Mouse (Mus musculus) G1E (cell line): ENCODE results near the gene Bcar3. TPM values are rescaled to one million over a fixed set of nuclear protein-coding genes. Genes with fewer than 3 reads are reported as not detected.

ENCODE experiments used
- ATAC-seq: 2 replicates; pipeline ENCODE4 v1.8.0; 2016; ENCODE audit warnings: mild to moderate bottlenecking; ENCODE audit not compliant: insufficient number of reproducible peaks, poor library complexity, low FRiP score, severe bottlenecking; ENCODE audit errors: extremely low read depth
- DNase-seq: peaks from one replicate; pipeline ENCODE4 v3.0.0; 2012; ENCODE audit warnings: low spot score
- H3K27me3 ChIP-seq: 2 replicates; pipeline ENCODE4 v1.6.1; 2012; ENCODE audit warnings: mild to moderate bottlenecking, low read length, inconsistent platforms; ENCODE audit not compliant: insufficient read depth
- H3K36me3 ChIP-seq: replicated peaks from 2 replicates; pipeline ENCODE3; 2012; ENCODE audit warnings: mild to moderate bottlenecking, inconsistent platforms
- H3K4me1 ChIP-seq: 2 replicates; pipeline ENCODE4 v1.6.1; 2012; ENCODE audit warnings: low read depth, low read length, inconsistent platforms, mixed read lengths; ENCODE audit not compliant: insufficient read depth
- H3K4me3 ChIP-seq: 2 replicates; pipeline ENCODE4 v1.5.1; 2012; ENCODE audit warnings: low read depth, mild to moderate bottlenecking, inconsistent platforms, low read length, moderate library complexity, mixed read lengths
- H3K9me3 ChIP-seq: replicated peaks from 2 replicates; pipeline ENCODE4 v1.6.1; 2012; ENCODE audit warnings: inconsistent platforms
- CTCF ChIP-seq: IDR thresholded peaks from 2 replicates; pipeline ENCODE4 v1.5.1; 2012; ENCODE audit warnings: low read depth, low read length, inconsistent platforms, mixed read lengths
- GATA1 ChIP-seq: IDR thresholded peaks from 2 replicates; pipeline ENCODE4 v1.6.1; 2012; ENCODE audit warnings: borderline replicate concordance, low read length, inconsistent platforms, mixed read lengths
- GATA2 ChIP-seq: IDR thresholded peaks from 2 replicates; pipeline ENCODE4 v1.6.1; 2012; ENCODE audit warnings: low read depth, low read length, inconsistent platforms, borderline replicate concordance
- POLR2AphosphoS5 ChIP-seq: IDR thresholded peaks from 2 replicates; pipeline ENCODE4 v1.6.1; 2012; ENCODE audit warnings: low read depth, low read length, inconsistent platforms; ENCODE audit not compliant: insufficient replicate concordance
- TAL1 ChIP-seq: conservative IDR thresholded peaks from 2 replicates; pipeline ENCODE4 v1.6.1; 2012; ENCODE audit warnings: low read depth, low read length, inconsistent platforms, mixed read lengths
- polyA plus RNA-seq: library from polyadenylated mRNA; stranded (reverse); fragments of >175 nt; gene quantifications from 2 replicates; pipeline ENCODE4 v1.2.3, GENCODE M21; 2012
- total RNA-seq, 2 experiments: library from RNA; stranded (forward) in 1 of 2; stranded (reverse) in 1 of 2; fragments of 200-1000 nt in 1 of 2; fragments of >200 nt in 1 of 2; fragmentation: Nextera tagmentation in 1 of 2; gene quantifications; 2 replicates each; pipeline ENCODE4 v1.2.3; 2014 to 2017

The Bcar3 gene
- total and polyA plus RNA-seq, 3 experiments = 0.27 TPM; not detected in 2

GRCm38 (mm10) chr3:122470326-122471016 is 176.5 kb downstream of the Bcar3 start:
- ATAC-seq (no peak), DNase-seq (no peak)
- H3K27me3 ChIP-seq = no peaks in the 10 kb centered on the region
- TF ChIP-seq POLR2AphosphoS5 (no peak), GATA1 (no peak), TAL1 (no peak), GATA2 (no peak), CTCF (no peak)
- no peaks in the 10 kb centered on the region for H3K4me1 ChIP-seq
- H3K4me3 ChIP-seq = no peak overlapping the region
- no peaks in the 10 kb centered on the region for H3K9me3 ChIP-seq
- no peaks in the 10 kb centered on the region for H3K36me3 ChIP-seq

- TF ChIP-seq GATA2 (no peak), CTCF (no peak), POLR2AphosphoS5 (no peak), TAL1 (no peak), GATA1 (no peak)
- H3K9me3 ChIP-seq = no peaks in the 10 kb centered on the region
- no peak overlapping the region for H3K4me3 ChIP-seq
- no peaks in the 10 kb centered on the region for H3K4me1 ChIP-seq
- no peak for ATAC-seq
- no peaks in the 10 kb centered on the region for H3K36me3 ChIP-seq
- DNase-seq = no peak
- H3K27me3 ChIP-seq = no peaks in the 10 kb centered on the region
Measured at GRCm38 (mm10) chr3:122471017-122471721, 177.2 kb downstream of the Bcar3 start.

DNA sequence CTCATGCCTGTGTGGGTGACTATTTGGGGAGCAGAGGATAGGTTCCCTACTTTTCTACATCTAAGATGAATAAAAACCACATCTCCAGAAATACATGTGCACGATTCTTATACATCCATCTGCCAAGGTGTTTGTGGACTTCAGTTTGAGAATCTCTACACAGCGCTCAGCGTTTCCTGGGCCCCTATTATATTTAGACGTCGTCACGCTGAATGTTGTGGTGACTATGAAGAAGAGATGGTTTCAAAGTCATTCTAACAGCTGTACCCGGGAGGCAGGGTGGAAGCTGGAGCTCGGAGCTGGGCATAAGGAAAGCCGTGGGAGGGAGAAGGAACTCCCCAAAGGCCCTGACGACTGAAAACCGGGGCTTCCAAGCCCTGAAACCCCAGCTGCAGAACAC is 178.5 kb downstream of the Bcar3 start:
- H3K4me3 ChIP-seq = no peak overlapping the region
- H3K4me1 ChIP-seq = no peaks in the 10 kb centered on the region
- H3K9me3 ChIP-seq = no peaks in the 10 kb centered on the region
- TF ChIP-seq GATA2 (no peak), CTCF (no peak), GATA1 (no peak), POLR2AphosphoS5 (no peak), TAL1 (no peak)
- H3K36me3 ChIP-seq = no peaks in the 10 kb centered on the region
- ATAC-seq = no peak
- no peaks in the 10 kb centered on the region for H3K27me3 ChIP-seq
- DNase-seq = no peak

GRCm38 (mm10) chr3:122473523-122474034 is 179.6 kb downstream of the Bcar3 start:
- Histone ChIP-seq H3K36me3 (no peaks in the 10 kb centered on the region), H3K27me3 (no peaks in the 10 kb centered on the region), H3K4me1 (no peaks in the 10 kb centered on the region), H3K4me3 (no peak overlapping the region), H3K9me3 (no peaks in the 10 kb centered on the region)
- ATAC-seq = no peak
- no peak for DNase-seq
- TF ChIP-seq POLR2AphosphoS5 (no peak), TAL1 (no peak), GATA1 (no peak), CTCF (no peak), GATA2 (no peak)

DNA sequence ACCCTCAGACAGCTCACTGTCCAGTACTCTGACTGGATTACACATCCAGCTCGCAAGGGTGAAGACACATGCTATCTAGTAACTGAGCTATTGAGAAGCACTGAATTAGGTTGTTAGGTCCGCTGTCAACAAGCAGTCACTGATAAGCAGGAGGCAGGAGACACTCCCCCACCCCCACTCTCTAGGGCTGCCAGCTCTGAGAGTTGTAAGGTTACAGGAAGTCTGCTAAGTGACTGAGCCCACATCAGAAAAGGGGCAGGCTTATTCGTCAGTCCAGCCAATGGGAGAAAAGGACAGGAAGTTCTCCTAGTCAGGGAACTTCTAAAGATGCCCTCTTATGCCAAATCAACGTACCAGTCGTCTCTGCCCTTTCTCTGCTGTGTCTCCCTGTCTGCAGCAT is 180.1 kb downstream of the Bcar3 start:
- ATAC-seq = no peak
- no peaks in the 10 kb centered on the region for H3K36me3 ChIP-seq

GRCm38 (mm10) chr3:122474796-122475195 is 180.9 kb downstream of the Bcar3 start:
- Histone ChIP-seq H3K9me3 (no peaks in the 10 kb centered on the region), H3K4me1 (no peaks in the 10 kb centered on the region), H3K4me3 (no peak overlapping the region), H3K36me3 (no peaks in the 10 kb centered on the region), H3K27me3 (no peaks in the 10 kb centered on the region)
- ATAC-seq (no peak), DNase-seq (no peak)
- TF ChIP-seq POLR2AphosphoS5 (no peak), TAL1 (no peak), CTCF (no peak), GATA2 (no peak), GATA1 (no peak)

More for the DNA sequence above, 180.1 kb downstream of the Bcar3 start:
- Histone ChIP-seq H3K27me3 (no peaks in the 10 kb centered on the region), H3K9me3 (no peaks in the 10 kb centered on the region), H3K4me1 (no peaks in the 10 kb centered on the region), H3K4me3 (no peak overlapping the region)
- DNase-seq = no peak
- TF ChIP-seq GATA1 = no peak
- no peak for TF ChIP-seq CTCF
- no peak for TF ChIP-seq POLR2AphosphoS5
- TF ChIP-seq GATA2 = no peak
- TF ChIP-seq TAL1 = no peak
